Mouse (Mus musculus) liver, embryonic 16.5 days (tissue): Measurements from ENCODE around the gene Olfr310. TPM values are rescaled to one million over a fixed set of nuclear protein-coding genes. Genes with fewer than 3 reads are reported as not detected.

Source experiments
- ATAC-seq: fragments of 200-750 bp; cut with Nextera tagmentation; 2 replicates; pipeline ENCODE4 v1.8.0; 2017; ENCODE audit warnings: low read depth, mild to moderate bottlenecking, moderate number of reproducible peaks, moderate library complexity
- H3K27ac ChIP-seq: fragments of 300-500 bp; sonication (generic); 2 replicates; pipeline ENCODE4 v1.5.1; 2014; ENCODE audit warnings: mild to moderate bottlenecking, low read length
- H3K27me3 ChIP-seq: fragments of 300-500 bp; sonication (generic); 2 replicates; pipeline ENCODE4 v1.6.1; 2014; ENCODE audit warnings: low read depth, low read length, mixed read lengths; ENCODE audit not compliant: control insufficient read depth, insufficient read depth
- H3K36me3 ChIP-seq: fragments of 300-500 bp; sonication (generic); 2 replicates; pipeline ENCODE4 v1.6.1; 2014; ENCODE audit warnings: mild to moderate bottlenecking; ENCODE audit not compliant: control insufficient read depth, insufficient read depth
- H3K4me1 ChIP-seq: fragments of 300-500 bp; sonication (generic); 2 replicates; pipeline ENCODE4 v1.6.1; 2014; ENCODE audit warnings: low read depth, low read length, mixed read lengths; ENCODE audit not compliant: control insufficient read depth
- H3K4me2 ChIP-seq: fragments of 300-500 bp; sonication (generic); 2 replicates; pipeline ENCODE4 v1.6.1; 2014; ENCODE audit warnings: low read depth, low read length, mixed read lengths
- H3K4me3 ChIP-seq: fragments of 300-500 bp; sonication (generic); 2 replicates; pipeline ENCODE4 v1.5.1; 2014; ENCODE audit warnings: low read depth, mild to moderate bottlenecking, low read length
- H3K9ac ChIP-seq: fragments of 300-500 bp; sonication (generic); 2 replicates; pipeline ENCODE4 v1.6.1; 2014; ENCODE audit warnings: low read depth, low read length
- H3K9me3 ChIP-seq: fragments of 300-500 bp; sonication (generic); replicated peaks from 2 replicates; pipeline ENCODE4 v1.6.1; 2016; ENCODE audit warnings: low read length; ENCODE audit not compliant: control insufficient read depth
- WGBS: fragments of 180-500 bp; shearing (Covaris S2); extraction: QIAGEN DNeasy Blood & Tissue Kit; methylation state at CpG from one replicate; pipeline ENCODE4 v1.1.7; 2014; ENCODE audit not compliant: insufficient replicate concordance; 5-methylcytosine and 5-hydroxymethylcytosine counted together
- microRNA-seq: library from miRNA; unstranded; fragments of <30 nt; microRNA quantifications from one replicate; pipeline ENCODE4, GENCODE M21; 2016
- polyA plus RNA-seq: library from polyadenylated mRNA; unstranded; fragments of >200 nt; fragmentation: Nextera tagmentation; extraction: Ambion mirVana; gene quantifications from 2 replicates; pipeline ENCODE4 v1.2.1, GENCODE M21; 2015

Olfr310 gene
- not detected in 2 replicates for polyA plus RNA-seq

DNA sequence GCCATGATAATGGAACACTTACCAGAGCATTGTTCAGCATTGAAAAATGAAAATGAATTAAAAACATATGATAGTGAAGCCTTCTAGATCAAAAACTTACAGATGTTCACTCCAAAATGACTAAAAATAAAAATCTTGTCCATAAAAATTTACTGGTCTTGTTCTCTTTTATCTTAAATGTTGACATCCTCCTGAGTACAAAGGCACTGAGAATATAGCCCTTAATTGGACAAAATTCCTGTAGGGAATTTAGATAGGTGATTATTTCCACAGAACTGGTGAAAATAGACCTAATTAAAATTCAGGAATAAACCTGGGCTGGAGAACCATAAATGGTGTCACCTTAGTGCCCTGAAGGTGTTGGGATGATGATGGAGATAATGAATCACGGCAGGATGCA lies at the start of gene Olfr310:
TSS of gene Olfr310 (minus strand) at position 101 of the 400 bp plus-strand sequence.
- WGBS = 43% methylated on average over 1 of the region's 1 CpGs
- no peak for ATAC-seq
- H3K27me3 ChIP-seq = no peaks in the 10 kb centered on the region

DNA sequence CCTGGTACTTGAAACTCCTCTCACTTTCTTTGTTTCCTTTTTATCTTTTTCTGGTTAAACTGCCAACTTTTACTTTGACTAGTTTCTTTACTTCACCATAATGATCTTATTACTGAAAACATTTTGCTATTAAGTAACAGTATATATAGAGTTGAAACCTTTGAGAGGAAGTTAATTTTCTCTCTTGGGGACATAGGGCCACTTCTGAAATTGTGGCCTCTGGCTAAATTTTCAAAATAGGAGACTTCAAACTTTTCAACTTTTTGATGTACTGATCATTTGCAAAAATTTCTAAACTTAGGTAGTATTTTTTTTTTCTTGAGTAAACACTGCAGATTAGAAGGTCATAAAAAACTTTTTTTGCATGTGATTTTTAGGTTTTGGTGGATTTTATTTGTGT lies 48.6 kb upstream of the Olfr310 start, which contains the start of gene Olfr308:
TSS of gene Olfr308 (minus strand) at position 101 of the 400 bp plus-strand sequence.
- Histone ChIP-seq H3K4me2 (no peak within 1 kb of the TSS), H3K27ac (no peak within 1 kb of the TSS), H3K36me3 (no peaks in the 10 kb centered on the region), H3K4me1 (no peaks in the 10 kb centered on the region), H3K9ac (no peak within 1 kb of the TSS), H3K9me3 (no peaks in the 10 kb centered on the region), H3K4me3 (no peak within 1 kb of the TSS), H3K27me3 (no peaks in the 10 kb centered on the region)
- ATAC-seq = no peak

More for the DNA sequence above, at the start of gene Olfr310:
- no peak within 1 kb of the TSS for H3K4me3 ChIP-seq
- H3K27ac ChIP-seq = no peak within 1 kb of the TSS
- H3K4me1 ChIP-seq = no peaks in the 10 kb centered on the region
- no peaks in the 10 kb centered on the region for H3K36me3 ChIP-seq
- H3K9ac ChIP-seq = no peak within 1 kb of the TSS
- H3K4me2 ChIP-seq = no peak within 1 kb of the TSS
- H3K9me3 ChIP-seq = no peaks in the 10 kb centered on the region

DNA sequence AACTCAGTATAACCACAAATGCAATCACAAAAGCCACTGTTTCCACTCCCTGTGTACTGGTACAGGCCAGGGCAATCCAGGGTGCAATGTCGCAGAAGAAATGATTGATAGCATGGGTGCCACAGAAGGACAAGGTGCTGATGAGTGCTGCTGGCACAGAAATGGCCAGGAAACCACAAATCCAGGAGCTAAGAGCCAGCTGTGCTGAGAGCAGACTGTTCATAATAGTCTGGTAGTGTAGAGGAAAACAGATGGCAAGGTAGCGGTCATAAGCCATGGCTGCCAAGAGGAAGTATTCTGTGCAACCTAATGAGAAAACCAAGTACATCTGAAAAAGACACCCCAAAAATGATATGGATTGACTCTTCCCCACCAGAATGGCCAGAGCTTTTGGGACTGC lies 44.4 kb upstream of the Olfr310 start:
- Histone ChIP-seq H3K9me3 (no peaks in the 10 kb centered on the region), H3K36me3 (no peaks in the 10 kb centered on the region), H3K27ac (no peak overlapping the region), H3K27me3 (no peaks in the 10 kb centered on the region), H3K9ac (no peak overlapping the region), H3K4me1 (no peaks in the 10 kb centered on the region), H3K4me2 (no peak overlapping the region), H3K4me3 (no peak overlapping the region)
- 75% methylated on average over 2 of the region's 2 CpGs for WGBS
- no peak for ATAC-seq

GRCm38 (mm10) chr7:86313608-86314007 lies 36.6 kb upstream of the Olfr310 start, which contains the start of gene Olfr309:
TSS of gene Olfr309 (minus strand) at chr7:86313708.
- Histone ChIP-seq H3K4me2 (no peak within 1 kb of the TSS), H3K36me3 (no peaks in the 10 kb centered on the region), H3K4me1 (no peaks in the 10 kb centered on the region), H3K27me3 (no peaks in the 10 kb centered on the region), H3K9me3 (no peaks in the 10 kb centered on the region), H3K27ac (no peak within 1 kb of the TSS), H3K9ac (no peak within 1 kb of the TSS), H3K4me3 (no peak within 1 kb of the TSS)
- 36% methylated on average over 2 of the region's 2 CpGs for WGBS
- ATAC-seq = no peak

DNA sequence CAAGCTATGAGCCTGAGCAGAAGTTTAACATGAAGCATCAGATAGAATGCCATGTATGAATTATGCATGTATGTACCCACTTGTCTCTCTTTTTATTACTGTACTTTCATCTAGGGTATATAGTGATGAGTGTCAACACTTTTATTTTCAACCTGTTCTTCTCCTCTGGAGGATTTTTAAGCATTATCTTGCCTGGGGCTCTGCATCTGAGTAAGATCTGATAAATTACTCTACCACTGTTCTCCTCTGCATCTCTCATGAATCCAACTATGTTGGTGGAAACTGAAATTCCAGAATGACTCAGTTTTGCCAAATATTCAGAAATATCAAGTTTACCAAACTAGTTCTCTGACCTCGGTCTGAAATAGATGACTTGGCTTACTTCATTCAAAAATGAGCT lies 30.8 kb downstream of the Olfr310 start, which contains the start of gene Vmn2r76:
TSS of gene Vmn2r76 (minus strand) at position 101 of the 400 bp plus-strand sequence.
- Histone ChIP-seq H3K27me3 (no peaks in the 10 kb centered on the region), H3K4me3 (no peak within 1 kb of the TSS), H3K9me3 (no peaks in the 10 kb centered on the region), H3K9ac (no peak within 1 kb of the TSS), H3K27ac (no peak within 1 kb of the TSS), H3K4me1 (no peaks in the 10 kb centered on the region), H3K36me3 (no peaks in the 10 kb centered on the region), H3K4me2 (no peak within 1 kb of the TSS)
- 31% methylated on average over 1 of the region's 1 CpGs for WGBS
- no peak for ATAC-seq

Small RNA genes within 50 kb of the gene (microRNA-seq; reads per million reads assigned to microRNA genes)
- not detected for gene Gm23192

Other genes starting within 250 kb of the Olfr310 start
- not detected in 2 replicates for gene Vmn2r75, start 105.4 kb downstream of the Olfr310 start, polyA plus RNA-seq
- not detected in 2 replicates for gene Vmn2r76, start 30.9 kb downstream of the Olfr310 start, polyA plus RNA-seq
- not detected in 2 replicates for gene Olfr309, start 36.5 kb upstream of the Olfr310 start, polyA plus RNA-seq
- gene Olfr308, start 48.5 kb upstream of the Olfr310 start, polyA plus RNA-seq = not detected in 2 replicates
- gene Olfr307, start 60.4 kb upstream of the Olfr310 start, polyA plus RNA-seq = not detected in 2 replicates
- gene Olfr305, start 89.8 kb upstream of the Olfr310 start, polyA plus RNA-seq = not detected in 2 replicates
- not detected in 2 replicates for gene Olfr304, start 109.5 kb upstream of the Olfr310 start, polyA plus RNA-seq
- not detected in 2 replicates for gene Olfr303, start 120.6 kb upstream of the Olfr310 start, polyA plus RNA-seq
- gene Olfr301, start 126.7 kb upstream of the Olfr310 start, polyA plus RNA-seq = not detected in 2 replicates
- gene Olfr299, start 182.7 kb upstream of the Olfr310 start, polyA plus RNA-seq = not detected in 2 replicates
- not detected in 2 replicates for gene Olfr298, start 215.3 kb upstream of the Olfr310 start, polyA plus RNA-seq
- not detected in 2 replicates for gene Olfr297, start 242.8 kb upstream of the Olfr310 start, polyA plus RNA-seq